Mouse (Mus musculus): ENCODE measurements at regions not wholly inside any gene's neighbourhood (a gene's known extent, or its start where the extent isn't known, plus 50 kb on each side); places are given as distances from the start of the nearest gene placed in this dataset.

- TF ChIP-seq EP300 (IDR thresholded peaks at IDR 0.05; ENCODE audit: insufficient read depth, low read depth, low read length) (no peak), CTCF (IDR thresholded peaks at IDR 0.05; ENCODE audit: low read depth, low read length) (no peak), POLR2A (IDR thresholded peaks at IDR 0.05; ENCODE audit: insufficient read depth, low read length) (no peak)
Observed at GRCm38 (mm10) chr5:106320039-106320438, 137.9 kb downstream of the Barhl2 start.
